Mouse (Mus musculus): Measurements from ENCODE around the gene Susd2. TPM values are rescaled to one million over a fixed set of nuclear protein-coding genes. Genes with fewer than 3 reads are reported as not detected.

The Susd2 gene
- polyA plus RNA-seq, 1 experiment from 2014 or later, result 1.5 TPM

DNA sequence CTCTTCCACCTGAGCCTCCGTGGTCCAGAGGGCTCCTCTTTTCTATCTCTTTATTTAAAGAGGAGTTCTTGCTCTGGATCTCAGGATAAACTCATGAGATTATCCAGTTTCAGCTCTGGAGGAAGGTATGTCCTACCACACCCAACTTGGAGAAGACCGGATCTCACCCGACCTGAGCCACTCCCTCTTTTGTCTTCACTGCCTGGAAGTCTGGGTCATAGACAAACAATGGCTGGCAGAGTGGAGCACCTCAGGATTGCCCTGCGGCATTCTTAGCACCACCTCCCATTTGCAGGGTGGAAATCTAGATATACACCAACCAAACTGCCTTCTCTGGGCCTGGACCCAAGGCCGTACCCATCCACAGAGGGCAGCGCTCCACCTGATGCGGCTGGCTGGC, 5.2 kb upstream of the Susd2 start:
- H3K4me2 ChIP-seq, result no peak overlapping the region
- peaks cover 22% of the 10 kb centered on the region for H3K36me3 ChIP-seq (ENCODE audit: control insufficient read depth, insufficient read depth, low read length)
- WGBS, result 84% methylated on average over 7 of the region's 7 CpGs
- no peaks in the 10 kb centered on the region for H3K9me3 ChIP-seq (ENCODE audit: control insufficient read depth, low read length)
- H3K4me3 ChIP-seq (ENCODE audit: low read depth, low read length), result no peak overlapping the region
- H3K27me3 ChIP-seq (replicated peaks; ENCODE audit: control insufficient read depth, insufficient read depth, low read length), result no peaks in the 10 kb centered on the region
- DNase-seq (ENCODE audit: low spot score) (no peak), ATAC-seq (replicated peaks; ENCODE audit: low FRiP score) (no peak)
- peaks cover under 1% of the 10 kb centered on the region for H3K4me1 ChIP-seq (replicated peaks; ENCODE audit: control insufficient read depth, insufficient read depth, low read length)
- no peak overlapping the region for H3K9ac ChIP-seq (ENCODE audit: low read depth, low read length)
- no peak overlapping the region for H3K27ac ChIP-seq (ENCODE audit: low read depth, low read length)

DNA sequence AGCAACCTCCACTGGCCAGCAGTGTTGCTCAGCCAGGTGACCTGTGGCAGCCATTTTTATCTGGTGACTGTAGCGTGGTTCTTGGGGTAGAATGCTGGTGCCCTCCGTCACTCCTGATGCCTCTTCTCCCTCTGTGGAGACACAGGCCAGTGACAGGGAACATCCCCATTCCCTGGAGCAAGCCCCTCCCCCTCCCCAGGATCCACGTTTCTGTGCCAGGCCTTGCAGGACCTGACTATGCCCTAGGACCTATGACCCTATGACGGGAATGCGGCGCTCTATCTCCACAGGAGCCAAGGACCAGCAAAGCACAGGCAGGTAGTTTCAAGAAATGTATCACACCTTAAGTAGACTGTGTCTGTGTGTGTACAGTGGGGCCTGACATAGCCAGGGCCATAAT, 4.3 kb upstream of the Susd2 start:
- Histone ChIP-seq H3K27ac (ENCODE audit: low read depth, low read length) (no peak overlapping the region), H3K4me3 (ENCODE audit: low read depth, low read length) (no peak overlapping the region), H3K4me2 (no peak overlapping the region), H3K9ac (ENCODE audit: low read depth, low read length) (no peak overlapping the region), H3K9me3 (ENCODE audit: control insufficient read depth, low read length) (no peaks in the 10 kb centered on the region), H3K4me1 (replicated peaks; ENCODE audit: control insufficient read depth, insufficient read depth, low read length) (peaks cover 9% of the 10 kb centered on the region), H3K36me3 (ENCODE audit: control insufficient read depth, insufficient read depth, low read length) (peaks cover 21% of the 10 kb centered on the region), H3K27me3 (replicated peaks; ENCODE audit: control insufficient read depth, insufficient read depth, low read length) (no peaks in the 10 kb centered on the region)
- WGBS, result 92% methylated on average over 6 of the region's 6 CpGs
- ATAC-seq (replicated peaks; ENCODE audit: low FRiP score), result no peak
- DNase-seq (ENCODE audit: low spot score), result no peak

DNA sequence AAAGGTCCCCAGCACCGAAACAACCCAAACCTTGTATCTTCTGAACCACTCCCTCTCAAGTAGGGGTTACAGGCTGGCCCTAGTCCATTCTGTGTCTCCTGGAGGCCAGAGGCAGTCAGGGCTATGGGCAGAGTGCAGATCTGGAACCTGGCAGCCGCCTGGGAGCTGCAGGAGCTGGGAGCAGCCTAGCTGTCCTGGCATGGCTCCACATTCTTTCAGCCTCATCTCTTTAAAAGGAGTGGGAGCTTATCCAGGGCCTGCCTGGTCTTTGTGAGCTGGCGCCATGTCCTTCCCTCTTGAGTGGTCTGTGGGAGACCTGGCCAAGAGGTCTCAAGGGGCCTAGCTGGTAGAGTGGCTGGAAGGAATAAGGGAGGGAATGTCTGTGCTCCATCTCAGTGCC, 3.6 kb upstream of the Susd2 start:
- H3K27ac ChIP-seq (ENCODE audit: low read depth, low read length), result no peak overlapping the region
- H3K36me3 ChIP-seq (ENCODE audit: control insufficient read depth, insufficient read depth, low read length), result peaks cover 17% of the 10 kb centered on the region
- ATAC-seq (replicated peaks; ENCODE audit: low FRiP score) (no peak), DNase-seq (ENCODE audit: low spot score) (no peak)
- H3K4me2 ChIP-seq, result no peak overlapping the region
- H3K9me3 ChIP-seq (ENCODE audit: control insufficient read depth, low read length), result no peaks in the 10 kb centered on the region
- 91% methylated on average over 3 of the region's 3 CpGs for WGBS
- no peak overlapping the region for H3K4me3 ChIP-seq (ENCODE audit: low read depth, low read length)
- no peaks in the 10 kb centered on the region for H3K27me3 ChIP-seq (replicated peaks; ENCODE audit: control insufficient read depth, insufficient read depth, low read length)
- no peak overlapping the region for H3K9ac ChIP-seq (ENCODE audit: low read depth, low read length)
- H3K4me1 ChIP-seq (replicated peaks; ENCODE audit: control insufficient read depth, insufficient read depth, low read length), result peaks cover 9% of the 10 kb centered on the region

DNA sequence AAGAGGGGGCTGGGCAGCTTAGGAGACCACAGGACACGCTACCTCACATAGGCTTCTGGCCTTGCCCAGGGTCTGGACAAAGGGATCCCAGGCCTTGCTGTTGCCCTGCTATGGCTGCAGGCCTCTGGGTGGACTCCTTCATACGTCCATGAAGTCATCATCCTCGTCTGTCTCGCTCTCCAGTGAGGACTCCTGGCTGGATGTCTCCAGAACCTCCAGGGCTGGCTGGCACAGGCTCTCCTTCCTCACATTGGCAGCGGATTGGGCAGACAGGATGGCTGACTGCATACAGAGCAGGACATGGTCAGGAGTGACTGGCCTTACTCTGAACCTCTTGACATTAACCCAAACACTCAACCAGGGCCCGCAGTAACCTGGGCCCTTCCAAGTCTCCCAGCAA, 2.6 kb upstream of the Susd2 start:
- peaks cover 10% of the 10 kb centered on the region for H3K36me3 ChIP-seq (ENCODE audit: control insufficient read depth, insufficient read depth, low read length)
- peaks cover 9% of the 10 kb centered on the region for H3K4me1 ChIP-seq (replicated peaks; ENCODE audit: control insufficient read depth, insufficient read depth, low read length)
- no peak overlapping the region for H3K4me2 ChIP-seq
- H3K9ac ChIP-seq (ENCODE audit: low read depth, low read length), result no peak overlapping the region
- no peak overlapping the region for H3K4me3 ChIP-seq (ENCODE audit: low read depth, low read length)
- no peaks in the 10 kb centered on the region for H3K27me3 ChIP-seq (replicated peaks; ENCODE audit: control insufficient read depth, insufficient read depth, low read length)
- ATAC-seq (replicated peaks; ENCODE audit: low FRiP score) (no peak), DNase-seq (ENCODE audit: low spot score) (no peak)
- no peak overlapping the region for H3K27ac ChIP-seq (ENCODE audit: low read depth, low read length)
- 85% methylated on average over 6 of the region's 6 CpGs for WGBS
- H3K9me3 ChIP-seq (ENCODE audit: control insufficient read depth, low read length), result no peaks in the 10 kb centered on the region

DNA sequence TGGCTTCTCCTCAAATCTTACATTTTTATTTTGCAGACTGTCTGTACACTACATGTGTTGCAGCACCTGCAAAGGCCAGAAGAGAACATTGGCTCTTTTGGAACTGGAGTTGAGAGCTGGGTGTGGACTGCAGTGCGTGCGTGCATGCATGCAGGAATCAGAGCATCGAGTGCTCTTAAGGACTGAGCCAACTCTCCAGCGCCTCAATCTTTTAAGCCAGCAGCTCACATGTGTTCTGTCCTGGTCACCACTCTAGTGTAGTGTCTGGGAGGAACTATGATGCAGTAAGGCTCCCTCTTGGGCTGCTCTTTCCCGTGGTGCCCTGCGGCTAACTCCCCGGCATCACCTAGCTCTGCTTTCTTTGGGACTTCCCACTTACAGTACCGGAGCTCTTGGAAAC, 1.8 kb upstream of the Susd2 start:
- H3K27ac ChIP-seq (ENCODE audit: low read depth, low read length), result no peak overlapping the region
- 89% methylated on average over 8 of the region's 8 CpGs for WGBS
- H3K4me3 ChIP-seq (ENCODE audit: low read depth, low read length), result no peak overlapping the region
- ATAC-seq (replicated peaks; ENCODE audit: low FRiP score) (no peak), DNase-seq (ENCODE audit: low spot score) (no peak)
- peaks cover 9% of the 10 kb centered on the region for H3K4me1 ChIP-seq (replicated peaks; ENCODE audit: control insufficient read depth, insufficient read depth, low read length)
- H3K36me3 ChIP-seq (ENCODE audit: control insufficient read depth, insufficient read depth, low read length), result peaks cover 5% of the 10 kb centered on the region; the same call in 1 of the 2 replicates
- H3K27me3 ChIP-seq (replicated peaks; ENCODE audit: control insufficient read depth, insufficient read depth, low read length), result no peaks in the 10 kb centered on the region
- no peak overlapping the region for H3K4me2 ChIP-seq
- H3K9me3 ChIP-seq (ENCODE audit: control insufficient read depth, low read length), result no peaks in the 10 kb centered on the region
- H3K9ac ChIP-seq (ENCODE audit: low read depth, low read length), result no peak overlapping the region

DNA sequence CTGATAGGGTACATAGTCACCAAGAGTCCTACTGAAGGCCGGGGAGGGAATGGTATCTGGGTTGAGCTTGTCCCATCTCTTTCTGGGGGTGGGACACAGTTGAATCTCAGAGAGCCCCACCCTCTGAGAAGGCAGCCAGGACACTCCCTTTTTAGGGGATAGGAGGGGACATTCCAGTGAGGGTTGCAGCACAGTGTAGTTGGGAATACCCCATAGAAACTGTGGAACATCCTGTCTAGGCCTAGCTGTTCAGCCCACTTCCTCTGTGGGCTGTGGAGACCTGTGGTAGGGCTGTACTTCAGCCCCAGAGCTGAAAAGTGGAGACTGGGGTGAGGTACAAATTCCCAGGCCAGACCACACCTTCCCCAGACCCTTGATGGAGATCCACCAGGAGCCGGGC, 917 bp downstream of the Susd2 start:
- H3K4me2 ChIP-seq, result no peak overlapping the region
- H3K4me3 ChIP-seq (ENCODE audit: low read depth, low read length), result no peak overlapping the region
- H3K9me3 ChIP-seq (ENCODE audit: control insufficient read depth, low read length), result no peaks in the 10 kb centered on the region
- ATAC-seq (replicated peaks; ENCODE audit: low FRiP score) (no peak), DNase-seq (ENCODE audit: low spot score) (no peak)
- H3K9ac ChIP-seq (ENCODE audit: low read depth, low read length), result no peak overlapping the region
- no peaks in the 10 kb centered on the region; the same call in 1 of the 2 replicates for H3K36me3 ChIP-seq (ENCODE audit: control insufficient read depth, insufficient read depth, low read length)
- H3K27ac ChIP-seq (ENCODE audit: low read depth, low read length), result no peak overlapping the region
- 78% methylated on average over 2 of the region's 2 CpGs for WGBS
- no peaks in the 10 kb centered on the region for H3K27me3 ChIP-seq (replicated peaks; ENCODE audit: control insufficient read depth, insufficient read depth, low read length)
- peaks cover 9% of the 10 kb centered on the region for H3K4me1 ChIP-seq (replicated peaks; ENCODE audit: control insufficient read depth, insufficient read depth, low read length)

DNA sequence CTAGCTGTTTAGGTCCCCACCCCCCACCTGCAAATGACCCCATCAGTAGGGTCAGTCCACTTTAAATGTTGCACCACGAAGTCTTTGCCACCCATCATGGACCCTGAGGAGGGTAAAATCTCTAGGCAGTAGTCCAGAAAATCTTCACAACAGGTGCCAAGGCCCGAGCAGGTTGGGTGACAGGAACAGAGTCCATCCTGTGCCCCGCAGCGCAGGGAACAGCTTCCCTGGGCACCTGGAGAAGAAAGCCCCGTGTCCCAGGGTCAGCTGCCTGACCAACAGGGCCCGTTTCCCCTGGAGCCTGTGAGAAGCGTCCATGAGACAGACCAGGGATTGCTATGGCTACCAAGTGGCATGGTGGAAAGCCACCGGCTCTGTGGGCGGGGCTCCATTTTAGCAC, 1.4 kb downstream of the Susd2 start:
- Histone ChIP-seq H3K9me3 (ENCODE audit: control insufficient read depth, low read length) (no peaks in the 10 kb centered on the region), H3K27ac (ENCODE audit: low read depth, low read length) (no peak overlapping the region), H3K36me3 (ENCODE audit: control insufficient read depth, insufficient read depth, low read length) (no peaks in the 10 kb centered on the region; the same call in 1 of the 2 replicates), H3K27me3 (replicated peaks; ENCODE audit: control insufficient read depth, insufficient read depth, low read length) (no peaks in the 10 kb centered on the region; the same call in 1 of the 2 replicates), H3K4me2 (no peak overlapping the region), H3K9ac (ENCODE audit: low read depth, low read length) (no peak overlapping the region), H3K4me3 (ENCODE audit: low read depth, low read length) (no peak overlapping the region), H3K4me1 (replicated peaks; ENCODE audit: control insufficient read depth, insufficient read depth, low read length) (peaks cover 9% of the 10 kb centered on the region)
- DNase-seq (ENCODE audit: low spot score), result no peak
- 80% methylated on average over 9 of the region's 9 CpGs for WGBS
- ATAC-seq (replicated peaks; ENCODE audit: low FRiP score), result no peak

DNA sequence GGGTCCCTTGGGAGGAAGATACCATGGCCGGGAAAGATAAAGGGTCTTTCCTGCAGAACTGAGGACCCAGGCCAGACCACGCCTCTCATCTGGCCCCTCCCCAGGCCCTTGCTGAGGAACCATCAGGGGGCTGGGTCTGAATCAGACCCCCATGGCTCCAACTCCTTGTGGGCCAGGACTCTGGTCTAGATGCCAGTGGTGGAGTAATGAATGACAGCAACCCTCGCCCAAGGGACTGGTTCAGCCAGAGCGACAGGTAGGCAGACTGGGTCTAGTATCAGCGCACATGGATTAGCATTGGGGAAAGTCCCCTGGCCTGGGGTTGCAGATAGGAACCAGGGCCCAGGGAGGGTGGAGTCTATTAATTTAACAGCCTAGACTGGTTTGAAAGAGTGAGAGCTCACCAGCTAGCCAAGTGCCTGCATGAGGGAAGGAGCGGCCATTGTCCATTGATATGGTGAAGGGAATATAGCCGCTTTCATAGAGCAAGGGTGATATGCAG, 2.0 kb downstream of the Susd2 start:
- WGBS, result 74% methylated on average over 7 of the region's 7 CpGs
- no peak overlapping the region for H3K4me3 ChIP-seq (ENCODE audit: low read depth, low read length)
- H3K4me1 ChIP-seq (replicated peaks; ENCODE audit: control insufficient read depth, insufficient read depth, low read length), result peaks cover 9% of the 10 kb centered on the region
- no peak overlapping the region for H3K9ac ChIP-seq (ENCODE audit: low read depth, low read length)
- no peaks in the 10 kb centered on the region for H3K36me3 ChIP-seq (ENCODE audit: control insufficient read depth, insufficient read depth, low read length)
- no peak overlapping the region for H3K27ac ChIP-seq (ENCODE audit: low read depth, low read length)
- H3K4me2 ChIP-seq, result no peak overlapping the region
- no peaks in the 10 kb centered on the region for H3K9me3 ChIP-seq (ENCODE audit: control insufficient read depth, low read length)
- no peak for DNase-seq (ENCODE audit: low spot score)
- no peak for ATAC-seq (replicated peaks; ENCODE audit: low FRiP score)
- H3K27me3 ChIP-seq (replicated peaks; ENCODE audit: control insufficient read depth, insufficient read depth, low read length), result no peaks in the 10 kb centered on the region; the same call in 1 of the 2 replicates

DNA sequence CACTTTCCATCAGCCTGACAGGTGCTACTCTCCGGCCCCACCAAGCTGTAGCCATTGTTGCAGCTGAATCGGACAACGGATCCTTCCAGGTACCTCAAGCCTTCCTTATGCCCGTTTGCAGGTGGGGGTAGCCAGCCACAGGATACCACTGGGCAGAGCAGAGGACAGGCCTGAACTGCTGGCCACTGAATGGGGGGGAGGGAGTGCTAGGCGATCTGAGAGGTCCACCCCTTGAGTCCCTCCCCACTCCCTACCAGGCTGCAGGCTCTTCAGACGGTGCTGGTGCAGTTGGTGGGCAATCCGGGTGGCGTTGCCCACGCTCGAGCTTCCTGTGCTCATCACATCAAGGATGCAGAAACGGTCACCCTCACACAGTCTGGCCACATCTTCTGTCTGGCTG, 6.1 kb downstream of the Susd2 start:
- Histone ChIP-seq H3K27me3 (replicated peaks; ENCODE audit: control insufficient read depth, insufficient read depth, low read length) (no peaks in the 10 kb centered on the region; the same call in 1 of the 2 replicates), H3K27ac (ENCODE audit: low read depth, low read length) (no peak overlapping the region), H3K4me3 (ENCODE audit: low read depth, low read length) (no peak overlapping the region), H3K9ac (ENCODE audit: low read depth, low read length) (no peak overlapping the region), H3K4me2 (no peak overlapping the region), H3K9me3 (ENCODE audit: control insufficient read depth, low read length) (no peaks in the 10 kb centered on the region), H3K4me1 (replicated peaks; ENCODE audit: control insufficient read depth, insufficient read depth, low read length) (no peaks in the 10 kb centered on the region), H3K36me3 (ENCODE audit: control insufficient read depth, insufficient read depth, low read length) (no peaks in the 10 kb centered on the region)
- DNase-seq (ENCODE audit: low spot score), result no peak
- WGBS, result 81% methylated on average over 11 of the region's 11 CpGs
- no peak for ATAC-seq (replicated peaks; ENCODE audit: low FRiP score)

Measured in liver, embryonic 11.5 days (tissue).